Mouse (Mus musculus) layer of hippocampus, adult 18-20 months (tissue): ENCODE measurements around the gene St3gal5. TPM values are rescaled to one million over a fixed set of nuclear protein-coding genes. Genes with fewer than 3 reads are reported as not detected.

ENCODE experiments used
- DNase-seq, 2 experiments: peaks; one replicate each; pipeline ENCODE4 v3.0.0; 2022; ENCODE audit warnings: low spot score in 2 of 2
- total RNA-seq, 2 experiments: library from RNA; stranded (reverse); gene quantifications; 2 replicates each; pipeline ENCODE4 v1.2.3; 2021

The St3gal5 gene
- total RNA-seq, 2 experiments from 2014 or later = 105 to 108 TPM

DNA sequence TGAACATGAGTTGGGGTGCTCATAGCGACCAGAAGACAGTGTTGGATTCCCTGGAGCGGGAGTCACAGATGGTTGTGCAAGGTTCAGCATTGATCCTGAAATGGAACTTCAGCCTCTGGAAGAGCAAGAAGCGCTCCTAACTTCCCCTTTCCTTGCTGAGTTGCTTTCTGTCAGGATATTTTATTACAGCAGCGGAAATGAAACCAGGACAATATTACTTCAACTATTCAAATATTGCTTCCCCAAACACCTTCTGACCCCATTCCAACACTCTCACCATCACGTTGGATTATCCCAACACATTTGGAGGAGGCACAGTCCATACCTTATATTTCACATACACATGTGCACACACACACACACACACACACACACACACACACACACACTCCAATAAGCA is 64.4 kb downstream of the St3gal5 start:
- DNase-seq = no peak

DNA sequence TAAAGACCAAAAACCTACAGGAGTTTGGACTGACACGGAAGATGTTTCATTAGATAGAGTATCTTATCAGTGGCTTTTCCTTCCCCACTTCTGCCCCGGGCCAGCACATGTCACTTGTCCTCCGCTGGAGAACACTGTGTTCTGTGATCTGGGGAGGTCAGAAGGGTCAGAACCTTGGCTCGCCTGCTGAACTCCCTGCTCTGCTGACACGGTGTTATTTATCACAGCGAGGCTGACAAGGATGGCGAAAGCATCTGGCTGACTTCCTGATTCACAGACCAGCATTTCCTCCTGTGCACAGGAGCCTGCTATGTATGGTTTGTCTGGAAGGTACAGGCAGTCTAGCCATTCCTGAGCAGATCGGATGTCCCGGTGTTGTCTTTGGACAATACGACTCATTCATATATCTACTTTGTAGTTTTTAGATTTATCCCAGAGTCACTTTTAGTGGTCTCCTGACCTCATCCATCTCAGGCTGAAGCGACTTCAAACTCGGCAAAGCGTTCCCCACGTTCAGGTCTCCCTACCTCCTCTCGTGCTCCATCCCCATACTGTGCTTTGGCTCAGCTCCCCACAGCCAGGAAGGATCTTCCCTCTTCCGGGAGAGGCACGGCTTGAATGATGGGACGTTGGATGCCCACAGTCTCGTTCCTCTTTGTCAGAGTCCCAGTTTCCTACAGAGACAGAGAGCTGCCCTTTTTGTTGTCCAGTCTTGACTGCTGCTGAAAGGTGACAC is 64.9 kb downstream of the St3gal5 start:
- DNase-seq = no peak

DNA sequence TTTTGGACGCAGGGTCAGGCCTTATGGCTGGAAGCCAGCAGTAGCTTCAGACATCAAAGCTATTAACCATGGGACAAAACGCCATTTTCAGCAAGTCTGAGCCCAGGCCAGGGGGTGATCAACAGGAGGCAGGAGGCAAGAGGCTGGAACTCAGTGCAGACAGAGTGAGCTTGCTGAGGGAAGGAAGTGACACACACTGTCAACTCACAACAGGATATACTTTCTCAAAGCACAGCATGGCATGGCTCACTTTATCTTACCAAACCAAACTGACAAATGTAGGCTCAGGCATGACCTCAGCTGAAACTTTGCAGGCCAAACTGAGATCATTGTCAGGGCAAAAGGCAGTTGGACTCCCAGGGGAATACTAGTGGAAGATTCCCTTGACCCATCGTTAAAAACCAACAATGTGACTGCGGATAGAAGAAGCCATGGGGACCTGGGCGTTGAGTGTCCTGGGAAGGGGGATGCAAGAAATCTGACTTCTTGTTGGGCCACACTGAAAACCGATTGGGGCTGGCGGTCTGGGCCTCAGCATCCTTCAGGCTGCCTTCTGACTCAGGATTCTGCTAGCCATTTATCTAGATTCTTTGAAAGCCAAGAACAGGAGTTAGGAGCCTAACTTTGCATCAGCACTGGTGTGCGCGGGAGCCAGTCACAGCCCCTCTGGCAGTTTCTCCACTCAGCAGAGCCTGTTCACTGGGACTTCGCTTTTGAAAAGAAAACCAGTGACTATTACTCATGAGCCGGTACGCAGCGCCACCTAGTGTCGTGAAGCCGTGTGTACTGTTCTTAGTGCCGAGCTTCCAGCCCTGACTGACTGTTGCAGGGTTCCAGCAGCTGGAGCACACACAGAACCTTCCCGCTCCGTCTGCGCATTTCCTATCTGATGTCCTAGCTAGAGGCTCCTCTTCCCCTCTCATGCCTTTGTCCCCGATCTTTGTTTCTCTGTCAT is 67.2 kb downstream of the St3gal5 start:
- DNase-seq = peak; percentile 76 to 96

DNA sequence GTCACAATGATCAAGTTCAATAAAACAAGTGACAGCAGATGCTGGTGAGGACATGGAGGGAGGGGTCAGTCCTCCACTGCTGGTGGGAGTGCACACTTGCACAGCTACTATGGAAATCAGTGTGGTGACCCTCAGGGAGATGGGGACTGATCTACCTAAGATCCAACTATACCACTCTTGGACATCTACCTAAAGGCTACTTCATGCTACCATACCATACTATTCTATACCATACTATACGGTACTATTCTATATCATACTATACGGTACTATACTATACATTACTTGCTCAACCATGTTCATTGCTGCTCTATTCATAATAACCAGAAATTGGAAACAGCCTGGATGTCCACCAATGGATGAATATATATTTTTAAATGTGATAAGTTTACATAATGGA is 68.5 kb downstream of the St3gal5 start:
- DNase-seq = no peak

DNA sequence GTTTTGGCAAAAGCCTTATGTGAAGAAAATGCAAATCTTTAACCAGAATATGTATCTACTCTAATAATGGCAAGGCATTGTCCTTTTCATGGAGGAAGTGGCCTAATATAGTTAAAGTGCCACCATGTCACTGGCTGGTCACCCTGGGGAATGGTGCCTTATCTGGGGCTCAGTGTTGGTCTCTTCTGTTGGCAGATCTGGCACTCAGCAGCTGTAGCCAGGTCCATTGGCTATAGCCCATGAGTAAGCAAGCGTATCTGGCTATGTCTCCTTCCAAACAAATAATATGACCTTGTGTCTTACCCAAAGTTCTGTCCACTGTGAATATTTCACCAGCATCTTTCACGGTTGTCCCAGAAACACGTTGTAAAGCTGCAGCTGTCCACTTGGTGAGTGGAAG is 74.0 kb downstream of the St3gal5 start:
- DNase-seq = no peak

DNA sequence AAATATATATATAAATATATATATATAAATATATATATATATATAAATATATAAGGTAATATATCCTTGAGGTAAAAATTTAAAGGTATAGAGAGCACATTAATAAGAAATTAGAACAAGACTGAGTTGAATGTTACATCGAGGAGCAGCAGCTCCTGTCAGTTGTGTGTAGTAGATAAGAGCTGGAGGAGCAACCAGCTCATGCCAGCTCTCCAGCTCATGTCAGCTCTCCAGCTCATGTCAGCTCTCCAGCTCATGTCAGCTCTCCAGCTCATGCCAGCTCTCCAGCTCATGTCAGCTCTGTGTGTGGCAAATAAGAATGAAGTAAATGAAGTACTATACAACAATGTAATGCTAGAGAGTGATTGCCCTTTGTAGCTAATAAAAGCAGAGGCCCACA is 76.0 kb downstream of the St3gal5 start:
- DNase-seq = no peak

DNA sequence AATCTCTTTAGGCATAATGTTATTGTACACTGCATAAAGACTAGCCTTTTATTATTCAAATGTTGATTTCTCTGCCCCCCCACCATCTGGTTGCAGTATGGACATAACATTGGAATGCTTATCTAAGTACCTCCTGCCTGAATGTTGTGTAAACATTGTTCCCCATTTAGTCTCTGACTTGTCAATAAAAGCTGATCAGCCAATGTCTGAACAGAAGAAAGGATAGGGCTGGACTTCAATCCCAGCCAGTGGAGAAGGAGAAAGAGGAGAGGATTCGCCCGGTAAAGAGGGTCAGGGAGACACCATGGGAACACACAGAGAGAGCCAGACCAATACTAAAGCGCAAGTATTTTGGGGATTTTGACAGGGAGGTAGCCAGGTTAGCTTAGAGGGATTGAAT is 78.0 kb downstream of the St3gal5 start:
- DNase-seq = no peak

DNA sequence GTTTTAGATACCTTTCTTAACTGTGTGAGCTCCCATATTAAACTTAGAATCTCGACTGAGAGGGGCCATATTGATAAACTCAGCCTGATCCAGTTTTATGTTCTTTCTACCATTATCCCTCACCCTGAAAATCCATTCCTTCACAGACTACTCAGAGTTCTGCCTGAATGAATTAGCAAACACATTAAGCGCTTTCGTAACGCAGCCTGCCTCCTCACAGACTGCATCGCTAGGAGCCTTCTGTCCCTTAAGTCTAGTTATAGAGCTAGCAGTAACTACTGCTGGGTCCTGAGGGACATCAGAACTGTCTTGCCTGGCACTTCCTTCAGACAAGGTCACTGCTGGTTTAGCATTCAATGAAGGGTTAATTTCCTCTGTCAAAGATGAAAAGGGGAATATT is 78.6 kb downstream of the St3gal5 start:
- DNase-seq = peak in 1 of 2 experiments; percentile 54

DNA sequence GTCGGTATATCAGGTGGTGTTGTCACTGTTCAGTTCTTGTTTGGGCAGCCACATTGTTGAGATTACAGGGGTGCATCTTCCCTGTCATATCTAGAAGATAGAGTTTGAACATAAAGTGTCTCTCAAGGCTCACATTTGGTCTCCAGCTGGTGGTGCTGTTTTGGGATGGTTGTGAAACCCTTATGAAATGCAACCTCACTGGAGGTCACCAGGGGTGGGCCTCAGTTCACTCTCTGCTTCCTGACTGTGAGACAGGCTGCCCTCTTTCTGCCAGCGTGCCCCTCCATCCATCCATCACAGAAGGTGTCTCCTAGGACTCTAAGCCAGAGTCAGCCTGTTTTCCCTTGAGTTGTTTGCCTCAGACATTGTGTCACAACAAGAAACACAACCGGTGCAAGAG is 80.0 kb downstream of the St3gal5 start:
- DNase-seq = no peak

DNA sequence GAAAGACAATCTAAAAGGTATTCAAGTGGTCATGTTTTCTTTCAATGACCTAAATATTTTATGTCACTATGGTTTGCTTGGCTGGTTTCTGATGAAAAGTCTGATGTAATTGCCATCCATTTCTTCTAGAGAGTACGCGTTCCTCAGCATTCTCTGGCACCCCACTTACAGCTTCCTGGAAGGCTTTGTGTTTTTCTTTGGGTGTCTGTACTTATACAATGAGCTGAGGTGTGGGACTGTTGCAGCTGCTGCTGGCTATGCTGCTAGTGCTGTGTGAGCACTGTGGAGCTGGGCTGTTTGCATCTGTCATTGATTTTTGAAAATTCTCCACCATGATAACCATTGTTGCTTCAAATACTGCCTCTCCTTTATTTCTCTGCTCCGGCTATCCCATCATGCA is 81.6 kb downstream of the St3gal5 start:
- DNase-seq = no peak

DNA sequence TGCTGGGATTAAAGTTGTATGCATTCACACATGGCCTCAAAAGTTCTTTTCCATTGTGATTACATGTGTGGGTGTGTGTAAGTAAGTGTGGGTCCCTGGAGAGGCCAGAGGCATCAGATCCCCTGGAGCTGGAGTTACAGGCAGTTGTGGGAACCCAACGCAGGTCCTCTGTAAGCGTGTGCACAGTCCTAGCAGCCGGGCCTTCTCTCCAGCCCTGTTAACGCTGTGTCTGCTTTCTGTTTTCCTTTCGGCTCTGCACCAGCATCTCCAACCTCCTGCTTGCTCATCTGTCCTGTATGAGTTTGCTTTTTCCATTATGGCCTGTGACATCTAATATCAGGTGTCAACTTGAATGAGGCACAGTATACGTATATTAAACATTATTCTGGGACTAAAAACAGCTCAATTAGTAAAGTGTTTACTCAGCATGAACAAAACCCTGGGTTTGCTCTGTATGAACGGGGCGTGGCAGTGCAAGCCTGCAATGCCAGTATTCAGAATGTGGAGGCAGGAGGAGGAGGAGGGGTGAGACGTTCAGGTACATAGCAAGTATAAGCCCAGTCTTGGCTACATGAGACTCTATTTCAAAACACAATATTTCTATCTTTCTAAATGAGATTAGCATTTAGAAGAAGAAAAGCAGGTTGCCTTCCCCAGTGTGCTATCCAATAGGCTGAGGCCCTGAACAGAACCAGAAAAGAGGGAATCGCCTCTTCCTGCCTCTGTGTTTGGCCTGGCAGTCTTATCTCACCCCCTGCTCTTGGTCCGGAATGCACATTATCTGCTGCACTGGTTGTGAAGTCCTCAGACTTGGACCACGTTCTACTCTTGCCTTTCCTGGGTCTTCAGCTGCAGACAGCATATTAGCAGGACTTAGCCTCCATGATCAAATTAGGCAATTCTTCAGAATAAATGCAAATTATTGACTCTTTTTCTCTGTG is 82.4 kb downstream of the St3gal5 start:
- DNase-seq = no peak

DNA sequence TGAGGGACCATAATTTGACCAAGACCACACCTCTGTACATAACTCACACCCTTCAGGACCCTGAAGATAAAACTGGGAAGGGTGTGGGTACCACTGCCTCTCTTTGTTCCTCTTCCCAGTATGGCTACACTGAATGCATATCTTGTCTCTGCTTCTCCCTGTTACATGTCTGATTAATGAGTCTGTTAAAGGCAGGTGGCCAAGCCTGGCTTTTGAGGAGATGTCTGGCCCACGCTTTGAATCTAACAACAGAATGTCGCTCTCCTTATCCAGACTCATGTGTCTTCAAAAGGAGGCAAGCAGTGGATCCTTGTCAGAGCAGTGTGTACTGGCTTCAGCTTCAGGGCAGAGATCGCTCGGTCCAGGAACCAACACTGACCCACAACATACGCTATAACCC is 87.2 kb downstream of the St3gal5 start:
- peak in 1 of 2 experiments; percentile 60 for DNase-seq

DNA sequence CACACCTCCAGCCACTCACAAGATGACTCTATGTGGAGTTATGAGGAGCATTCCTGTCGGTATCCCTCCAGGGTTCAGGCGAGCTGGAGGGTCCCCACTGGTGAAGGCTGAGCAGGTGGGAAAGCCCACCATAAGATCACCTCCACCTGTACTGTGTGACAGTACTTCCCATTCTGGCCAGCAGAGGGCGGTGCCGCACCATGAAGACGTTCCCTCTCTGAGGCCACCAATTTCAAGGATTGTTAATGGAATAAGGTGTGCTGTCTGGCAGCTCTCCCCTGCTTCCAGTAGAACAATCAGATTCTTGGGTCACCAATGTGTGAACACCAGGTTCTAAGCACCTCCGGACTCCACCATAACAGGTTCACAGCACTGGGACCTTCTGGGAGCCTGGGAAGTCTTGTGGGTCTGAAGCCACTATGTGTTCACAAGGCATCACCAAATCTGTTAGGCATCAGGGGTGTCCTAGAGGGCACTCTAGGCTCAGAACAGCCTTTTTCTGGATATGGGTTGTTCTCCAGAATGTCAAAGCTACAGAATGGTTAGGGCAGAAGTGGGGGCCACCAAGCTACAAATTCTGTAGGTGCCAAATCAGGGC is 88.6 kb downstream of the St3gal5 start:
- peak; percentile 66 to 86 for DNase-seq

DNA sequence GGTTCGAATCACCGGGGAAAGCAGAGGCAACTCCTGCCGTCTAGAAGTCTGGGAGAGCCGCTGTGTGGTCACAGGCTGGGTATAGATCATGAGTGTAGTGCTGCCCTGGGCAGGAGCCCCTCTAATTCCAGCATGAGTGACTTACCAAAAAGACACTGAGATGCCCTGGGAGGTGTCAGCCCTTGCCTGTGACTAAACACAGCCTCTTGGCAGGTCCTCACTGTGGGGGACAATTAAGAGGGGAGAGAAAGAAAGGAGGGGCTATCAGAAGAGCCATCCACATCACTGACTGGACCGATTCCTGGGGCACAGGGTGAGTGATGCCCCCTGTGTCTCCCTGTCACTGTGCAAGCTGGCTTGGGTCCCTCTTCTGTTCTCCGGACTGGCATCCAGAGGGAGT is 89.4 kb downstream of the St3gal5 start:
- no peak for DNase-seq

DNA sequence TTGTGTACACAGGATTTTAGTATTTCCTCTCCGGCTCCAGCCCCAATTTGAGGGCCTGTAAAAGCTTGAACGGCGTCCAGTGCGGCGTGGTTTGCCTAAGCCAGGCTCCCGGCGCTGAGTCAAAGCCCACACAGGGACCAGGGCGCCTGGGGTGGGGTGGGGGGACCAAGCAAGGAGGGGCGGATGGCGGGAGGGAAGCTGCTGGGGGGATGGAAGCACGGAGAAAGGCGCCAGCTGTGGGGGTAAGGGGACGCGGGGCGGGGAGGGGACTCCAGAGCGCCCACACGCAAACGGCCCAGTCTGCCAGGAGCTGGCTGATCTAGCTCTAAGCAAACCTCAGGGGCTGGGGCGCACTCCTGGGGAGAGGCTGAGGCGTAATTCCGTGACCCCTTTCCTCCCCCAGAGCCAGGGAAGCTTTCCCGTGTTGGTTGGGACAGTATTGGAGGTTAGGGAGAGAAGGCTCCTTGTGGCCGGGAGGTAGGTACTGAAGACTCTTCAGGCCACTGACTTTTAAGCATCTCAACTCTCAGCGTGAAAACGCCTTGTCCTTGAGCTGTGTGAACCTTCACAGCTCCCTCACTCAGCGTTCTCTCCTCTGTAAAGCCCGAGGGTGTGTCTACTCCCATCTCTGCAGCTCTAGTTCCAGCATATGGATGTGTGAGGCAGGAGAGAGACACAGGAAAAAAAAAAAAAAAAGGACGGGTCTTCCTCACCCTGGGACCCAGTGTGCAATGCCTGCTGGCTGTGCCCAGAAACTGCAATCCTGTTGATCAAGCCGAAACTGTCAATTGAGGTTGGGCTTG is 91.9 kb downstream of the St3gal5 start:
- DNase-seq = peak in 1 of 2 experiments; percentile 25

DNA sequence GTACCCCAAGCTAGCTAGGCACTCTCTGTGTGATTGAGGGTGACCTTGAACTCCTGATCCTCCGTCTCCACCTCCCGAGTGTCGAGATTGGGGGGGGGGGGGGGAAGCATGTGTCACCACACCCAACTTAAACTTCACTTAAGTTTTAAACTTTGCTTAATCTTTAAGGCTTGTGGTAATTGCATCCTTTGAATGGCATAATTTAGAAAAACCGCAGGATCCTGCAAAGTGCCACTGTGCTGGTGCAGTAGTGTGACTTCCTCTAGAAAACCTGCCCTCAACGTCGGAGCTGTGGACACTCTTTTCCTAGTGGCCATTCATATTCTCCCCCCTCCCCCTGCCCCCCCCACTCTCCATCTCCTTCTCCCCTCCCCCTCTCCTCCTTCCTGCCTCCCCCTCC is 92.7 kb downstream of the St3gal5 start:
- DNase-seq = no peak

DNA sequence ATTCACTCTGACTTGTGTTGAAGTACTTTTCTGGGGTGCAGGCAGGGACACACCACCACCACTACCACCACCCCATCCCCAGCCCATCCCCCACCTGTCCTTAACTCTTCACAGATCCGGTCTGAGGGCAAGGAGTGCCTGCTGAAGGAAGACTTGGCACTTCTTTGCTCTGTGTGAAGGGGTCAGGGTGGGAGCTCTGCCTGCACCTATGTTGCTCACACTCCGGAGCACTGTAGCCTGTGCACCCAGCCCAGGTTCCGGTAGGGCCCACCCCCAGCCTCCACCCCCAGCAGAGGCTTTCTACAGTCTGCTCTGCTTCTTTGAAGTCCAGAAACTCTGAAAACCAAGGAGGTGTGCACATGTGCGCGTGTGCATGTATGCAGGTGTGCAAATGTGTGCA is 93.2 kb downstream of the St3gal5 start:
- DNase-seq = no peak

DNA sequence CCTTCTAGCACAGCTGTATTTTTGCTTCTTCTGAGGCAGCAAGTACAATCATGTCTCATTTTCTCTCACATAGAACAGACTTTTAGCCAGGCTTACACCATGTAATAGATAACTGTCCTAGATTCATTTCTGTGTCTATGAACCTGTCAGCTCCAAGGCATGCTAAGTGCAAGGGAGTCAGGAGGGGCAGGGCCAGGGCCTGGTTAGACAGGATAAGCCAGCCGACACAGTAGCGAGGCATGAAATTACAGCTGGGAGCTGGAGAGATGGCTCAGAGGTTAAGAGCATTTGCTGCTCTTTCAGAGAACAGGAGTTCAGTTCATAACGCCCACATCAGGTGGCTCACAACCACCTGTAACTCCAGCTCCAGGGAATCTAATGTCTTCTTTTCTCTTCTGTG is 99.3 kb downstream of the St3gal5 start:
- DNase-seq = no peak

DNA sequence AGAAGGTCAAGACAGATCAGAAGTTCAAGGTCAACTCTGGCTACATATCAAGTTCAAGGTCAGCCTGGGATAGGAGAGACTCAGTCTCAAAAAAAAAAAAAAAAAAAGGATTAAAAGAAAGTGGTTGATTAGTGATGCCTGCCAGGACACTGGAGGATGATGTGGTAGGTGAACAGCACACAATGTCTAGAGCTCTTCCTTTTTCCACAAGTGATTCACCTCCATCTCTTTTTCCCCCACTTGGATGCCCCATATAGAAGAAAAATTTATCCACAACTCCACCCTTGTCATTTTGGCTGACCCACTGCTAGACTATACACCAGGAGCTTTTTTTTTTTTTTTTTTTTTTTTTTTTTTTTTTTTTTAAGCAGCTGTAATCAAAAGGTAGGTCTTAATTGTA is 100.1 kb downstream of the St3gal5 start:
- no peak for DNase-seq
